Mouse (Mus musculus) liver, adult 10 weeks (tissue): Measurements from ENCODE around the gene Mettl2. TPM values are rescaled to one million over a fixed set of nuclear protein-coding genes. Genes with fewer than 3 reads are reported as not detected.

ENCODE experiments used
- polyA plus RNA-seq: library from polyadenylated mRNA; stranded (reverse); fragments of 350-450 nt; fragmentation: Illumina TruSeq; extraction: RNeasy Lipid Tissue Mini Kit (QIAGEN cat#74804); gene quantifications from one replicate; pipeline ENCODE4 v1.2.3, GENCODE M21; 2014; ENCODE audit warnings: low read depth, low replicate concordance

The Mettl2 gene
- 9.1 TPM for polyA plus RNA-seq

DNA sequence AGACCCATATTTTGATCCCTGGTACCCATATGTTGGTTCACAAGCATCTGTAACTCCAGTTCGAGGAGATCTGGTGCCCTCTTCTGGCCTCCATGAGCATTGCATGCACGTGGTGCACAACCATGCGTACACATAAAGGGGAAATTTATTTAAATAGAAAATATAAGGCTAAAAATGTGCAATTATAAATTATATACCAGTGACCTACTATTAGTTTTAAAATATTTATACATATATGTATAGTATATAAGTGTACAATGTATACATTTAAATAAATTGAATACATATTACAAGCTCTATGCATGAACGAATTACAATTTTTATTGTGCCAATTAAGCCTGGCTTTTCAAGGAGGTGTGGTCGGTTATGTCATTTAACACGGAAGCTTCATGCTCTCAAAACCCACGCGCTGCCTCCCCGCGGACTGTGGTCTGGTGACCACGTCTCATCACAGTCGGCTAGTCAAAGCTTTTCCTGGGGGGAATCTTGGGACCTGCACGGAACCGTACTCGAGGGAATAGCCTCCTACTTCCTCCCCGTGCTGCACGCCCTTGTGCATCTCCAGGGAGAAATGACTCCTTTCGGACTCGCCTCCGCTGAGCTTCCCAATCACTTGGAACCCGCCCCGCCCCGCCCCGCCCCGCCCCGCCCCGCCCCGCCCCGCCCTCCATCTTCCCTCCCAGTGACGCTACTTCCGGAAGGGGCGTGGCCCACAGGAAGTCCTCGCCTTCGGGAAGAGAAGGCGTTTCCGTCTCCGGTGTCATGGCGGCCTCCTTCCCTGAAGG, at the start of gene Mettl2:
Mettl2 (plus strand) TSS at position 691 of the 785 bp plus-strand sequence.

DNA sequence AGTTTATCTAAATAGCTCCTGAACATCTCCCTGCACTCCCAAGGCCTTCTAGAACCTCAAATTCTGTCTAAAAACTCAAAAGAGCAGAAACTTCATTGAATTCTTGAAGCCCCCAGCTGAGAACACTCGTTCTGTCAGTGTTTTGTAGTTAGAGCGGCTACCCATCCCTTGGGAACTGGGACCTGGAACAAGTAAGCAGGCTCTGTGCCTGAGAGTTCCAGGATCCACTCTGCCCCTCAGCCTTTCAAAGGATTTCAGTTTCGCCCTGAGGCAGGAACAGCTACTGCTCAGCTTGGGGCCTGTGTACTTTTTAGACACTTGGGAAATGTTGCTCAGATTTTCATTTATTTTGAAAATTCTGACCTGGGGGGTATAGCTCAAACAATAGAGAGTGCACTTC, 20.4 kb downstream of the Mettl2 start, which contains the start of gene Gm10842:
Gm10842 (plus strand) TSS at position 301 of the 400 bp plus-strand sequence.

GRCm38 (mm10) chr11:105178516-105178915, 52.3 kb downstream of the Mettl2 start, which contains the start of gene Tlk2:
Gene Tlk2, plus strand, starts transcription at chr11:105178807.

Other genes with a start within 250 kb of the Mettl2 start
- 0.48 TPM for gene Efcab3, start 62.8 kb upstream of the Mettl2 start, polyA plus RNA-seq
- gene Gm10842, start 20.5 kb downstream of the Mettl2 start, polyA plus RNA-seq: not detected
- 35.9 TPM for gene Tlk2, start 52.4 kb downstream of the Mettl2 start, polyA plus RNA-seq
- gene Mrc2, start 166.2 kb downstream of the Mettl2 start, polyA plus RNA-seq: 0.08 TPM